Mouse (Mus musculus) thymus, postnatal 14 days (tissue): ENCODE data around the gene Gm13941.

Experiments used
- DNase-seq: peaks from one replicate; pipeline ENCODE4 v3.0.0; 2021

Gene Gm13941

GRCm38 (mm10) chr2:111105882-111106281, at the start of gene Gm13941:
Gene Gm13941 (minus strand): TSS chr2:111105982.
- DNase-seq: no peak

GRCm38 (mm10) chr2:111152836-111153235, 47.1 kb upstream of the Gm13941 start, which contains the start of gene Gm15130:
Gene Gm15130 (minus strand): TSS chr2:111152936.
- DNase-seq: no peak

GRCm38 (mm10) chr2:111135739-111136138, 30.0 kb upstream of the Gm13941 start:
- no peak for DNase-seq

- no peak for DNase-seq
Observed at GRCm38 (mm10) chr2:111058586-111059261, 47.1 kb downstream of the Gm13941 start.
